Mouse (Mus musculus) liver, embryonic 11.5 days (tissue): ENCODE measurements at regions not wholly inside any gene's neighbourhood (a gene's known extent, or its start where the extent isn't known, plus 50 kb on each side); places are given as distances from the start of the nearest gene placed in this dataset.

Experiments used
- ATAC-seq: fragments of 200-750 bp; cut with Nextera tagmentation; replicated peaks from 2 replicates; pipeline ENCODE4 v1.8.0; 2017; ENCODE audit warnings: moderate number of reproducible peaks, mild to moderate bottlenecking, moderate TSS enrichment, moderate library complexity; ENCODE audit not compliant: low FRiP score
- DNase-seq: peaks from one replicate; pipeline ENCODE4 v3.0.0-alpha.2; 2017; ENCODE audit warnings: low spot score
- H3K27ac ChIP-seq: fragments of 300-500 bp; sonication (generic); 2 replicates; pipeline ENCODE4 v1.5.1; 2014; ENCODE audit warnings: mild to moderate bottlenecking, low read depth, low read length, control low read depth
- H3K27me3 ChIP-seq: fragments of 300-500 bp; sonication (generic); replicated peaks from 2 replicates; pipeline ENCODE4 v1.6.1; 2014; ENCODE audit warnings: low read length, mixed read lengths; ENCODE audit not compliant: control insufficient read depth, insufficient read depth
- H3K36me3 ChIP-seq: fragments of 300-500 bp; sonication (generic); 2 replicates; pipeline ENCODE4 v1.6.1; 2014; ENCODE audit warnings: mild to moderate bottlenecking, low read length, moderate library complexity, mixed read lengths; ENCODE audit not compliant: control insufficient read depth, insufficient read depth
- H3K4me1 ChIP-seq: fragments of 300-500 bp; sonication (generic); replicated peaks from 2 replicates; pipeline ENCODE4 v1.6.1; 2014; ENCODE audit warnings: low read length, mixed read lengths; ENCODE audit not compliant: control insufficient read depth, insufficient read depth
- H3K4me2 ChIP-seq: fragments of 300-500 bp; sonication (generic); 2 replicates; pipeline ENCODE4 v1.6.1; 2014; ENCODE audit warnings: mild to moderate bottlenecking, control low read depth, moderate library complexity
- H3K4me3 ChIP-seq: fragments of 300-500 bp; sonication (generic); 2 replicates; pipeline ENCODE4 v1.5.1; 2014; ENCODE audit warnings: low read depth, low read length, control low read depth
- H3K9ac ChIP-seq: fragments of 300-500 bp; sonication (generic); 2 replicates; pipeline ENCODE4 v1.6.1; 2014; ENCODE audit warnings: low read depth, low read length, control low read depth
- H3K9me3 ChIP-seq: fragments of 300-500 bp; sonication (generic); 2 replicates; pipeline ENCODE4 v1.6.1; 2016; ENCODE audit warnings: low read length, inconsistent platforms, mixed read lengths; ENCODE audit not compliant: control insufficient read depth
- WGBS: fragments of 180-500 bp; shearing (Covaris S2); extraction: QIAGEN DNeasy Blood & Tissue Kit; methylation state at CpG from one replicate; pipeline ENCODE4 v1.1.7; 2014; 5-methylcytosine and 5-hydroxymethylcytosine counted together

- H3K9ac ChIP-seq = no peak overlapping the region
- H3K4me3 ChIP-seq = no peak overlapping the region
- H3K27ac ChIP-seq = peak overlapping the region; percentile 9; the same call in 1 of the 2 replicates
- no peak overlapping the region for H3K4me2 ChIP-seq
- WGBS = 43% methylated on average over 9 of the region's 9 CpGs
- H3K36me3 ChIP-seq = no peaks in the 10 kb centered on the region
- DNase-seq (no peak), ATAC-seq (0 out of 2 replicates have a peak, but pooled peaks have one; percentile 31)
- no peaks in the 10 kb centered on the region for H3K9me3 ChIP-seq
- no peaks in the 10 kb centered on the region for H3K27me3 ChIP-seq
- peaks cover 4% of the 10 kb centered on the region; the same call in 1 of the 2 replicates for H3K4me1 ChIP-seq
These were observed 186.9 kb downstream of the Gsdmc2 start for GRCm38 (mm10) chr15:63658031-63658521.

DNA sequence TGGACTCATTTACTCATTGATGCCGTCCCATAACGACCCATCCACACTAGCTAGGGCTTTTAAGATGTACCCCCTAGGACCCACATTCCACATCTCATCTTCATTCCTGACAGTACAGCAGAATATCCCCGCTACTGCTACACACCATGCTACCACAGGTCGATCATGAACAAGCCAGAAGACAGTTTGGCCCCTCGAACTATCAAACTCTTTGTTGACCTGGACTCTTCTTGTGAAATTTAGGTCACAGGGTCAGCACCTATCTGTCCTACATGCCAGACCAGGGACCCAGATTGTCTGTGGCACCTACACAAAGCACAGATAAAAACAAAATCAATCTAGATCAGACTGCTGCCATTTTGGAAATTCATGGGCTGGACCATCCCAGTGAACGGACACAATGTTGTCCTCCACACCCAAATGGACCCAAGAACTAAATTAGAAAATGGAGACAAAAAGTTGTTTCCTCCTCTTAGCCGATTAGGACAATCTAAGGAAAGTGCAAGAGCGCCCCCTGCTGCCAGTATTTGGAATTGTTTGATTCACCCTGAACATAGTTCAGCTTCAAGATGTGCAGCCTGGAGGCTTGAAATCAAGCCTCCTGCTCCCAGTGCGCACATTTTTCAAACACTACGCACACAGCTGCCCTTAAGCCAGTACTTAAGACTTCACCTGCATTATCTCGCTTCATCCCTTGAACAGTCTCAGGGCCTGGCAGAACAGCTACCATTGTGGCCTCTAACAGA lies 192.6 kb downstream of the Gsdmc2 start:
- WGBS = 28% methylated on average over 11 of the region's 11 CpGs
- ATAC-seq (peak; percentile 47; the same call in 1 of the 2 replicates), DNase-seq (peak; percentile 79)
- Histone ChIP-seq H3K4me3 (no peak overlapping the region), H3K27me3 (no peaks in the 10 kb centered on the region), H3K27ac (no peak overlapping the region), H3K9ac (no peak overlapping the region), H3K4me1 (peaks cover 11% of the 10 kb centered on the region; the same call in 1 of the 2 replicates), H3K4me2 (no peak overlapping the region), H3K36me3 (no peaks in the 10 kb centered on the region), H3K9me3 (no peaks in the 10 kb centered on the region)

- Histone ChIP-seq H3K4me2 (no peak overlapping the region), H3K27me3 (no peaks in the 10 kb centered on the region), H3K27ac (no peak overlapping the region), H3K36me3 (no peaks in the 10 kb centered on the region), H3K4me1 (peaks cover 11% of the 10 kb centered on the region; the same call in 1 of the 2 replicates), H3K9me3 (no peaks in the 10 kb centered on the region), H3K9ac (no peak overlapping the region), H3K4me3 (no peak overlapping the region)
- 83% methylated on average over 7 of the region's 7 CpGs for WGBS
- DNase-seq (no peak), ATAC-seq (no peak)
These were observed 193.9 kb downstream of the Gsdmc2 start for GRCm38 (mm10) chr15:63651120-63651519.

DNA sequence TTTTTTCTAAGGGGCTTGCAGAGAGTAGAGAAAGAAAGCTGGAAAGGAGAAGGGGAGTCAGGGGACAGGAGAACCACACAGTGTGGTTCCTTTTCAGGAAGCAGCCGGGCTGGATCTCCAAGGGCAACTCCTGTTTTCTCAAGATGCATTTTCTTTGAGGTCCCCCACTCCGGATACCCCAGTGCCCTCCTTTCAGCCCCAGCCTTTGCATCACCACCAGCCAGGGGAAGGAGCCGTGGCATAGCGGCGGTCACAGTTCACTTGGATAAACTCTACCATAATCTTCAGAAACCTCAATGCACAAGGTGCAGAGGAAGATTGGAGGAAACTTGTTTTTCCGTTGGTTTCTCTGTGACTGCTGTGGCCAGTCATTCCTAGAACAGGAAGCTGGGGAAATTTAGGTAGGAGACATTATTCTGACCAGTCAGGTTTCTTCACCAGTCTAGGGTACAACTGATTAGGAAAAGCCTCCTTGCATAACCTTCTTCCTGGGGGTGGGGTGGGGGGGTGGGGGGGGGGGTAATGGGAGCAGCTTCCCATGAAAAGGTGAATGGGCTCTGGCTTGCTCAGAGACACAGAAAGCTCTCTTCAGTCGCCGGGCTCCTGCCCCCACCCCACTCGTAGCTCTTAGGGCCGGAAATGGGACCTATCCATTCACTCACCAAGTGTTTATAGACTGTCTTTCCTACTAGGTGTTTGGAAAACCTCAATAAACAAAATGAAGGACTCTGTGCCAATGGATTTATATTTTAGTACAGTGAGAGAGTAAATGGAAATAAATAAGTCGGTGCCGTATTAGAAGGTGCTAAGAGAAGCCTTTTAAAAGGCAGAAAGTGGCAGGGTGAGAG lies 196.6 kb downstream of the Gsdmc2 start:
- no peaks in the 10 kb centered on the region for H3K27me3 ChIP-seq
- peak overlapping the region; percentile 48 for H3K27ac ChIP-seq
- peak overlapping the region; percentile 13; the same call in 1 of the 2 replicates for H3K9ac ChIP-seq
- no peaks in the 10 kb centered on the region for H3K9me3 ChIP-seq
- H3K4me3 ChIP-seq = peak overlapping the region; percentile 17; the same call in 1 of the 2 replicates
- DNase-seq = peak; percentile 43
- peak; percentile 65 for ATAC-seq
- WGBS = 42% methylated on average over 12 of the region's 12 CpGs
- peak overlapping the region; percentile 52 for H3K4me2 ChIP-seq
- H3K4me1 ChIP-seq = peaks cover 11% of the 10 kb centered on the region; the same call in 1 of the 2 replicates
- no peaks in the 10 kb centered on the region for H3K36me3 ChIP-seq

DNA sequence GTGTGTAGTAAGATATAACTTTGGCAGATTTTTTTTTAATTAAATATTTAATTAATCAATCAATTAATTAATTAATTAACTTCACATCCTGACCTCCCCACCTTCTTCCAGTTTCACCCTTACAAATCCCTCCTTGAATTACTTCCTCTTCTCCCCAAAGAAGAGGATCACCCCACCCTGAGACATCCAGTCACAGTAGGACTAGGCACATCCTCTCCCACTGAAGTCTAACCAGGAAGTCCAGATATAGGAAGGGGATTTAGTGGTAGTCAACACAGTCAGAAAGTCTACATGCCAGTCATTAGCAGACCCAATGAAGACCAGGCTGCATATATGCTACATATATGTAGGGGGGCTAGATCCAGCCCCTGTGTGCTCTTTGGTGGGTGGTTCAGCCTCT lies 220.2 kb downstream of the Gsdmc2 start:
- no peak for ATAC-seq

GRCm38 (mm10) chr15:63624249-63624648 lies 220.7 kb downstream of the Gsdmc2 start:
- Histone ChIP-seq H3K4me3 (no peak overlapping the region), H3K27me3 (no peaks in the 10 kb centered on the region), H3K9ac (no peak overlapping the region), H3K27ac (no peak overlapping the region), H3K4me1 (no peaks in the 10 kb centered on the region), H3K4me2 (no peak overlapping the region), H3K36me3 (no peaks in the 10 kb centered on the region), H3K9me3 (no peaks in the 10 kb centered on the region)
- ATAC-seq = no peak
- 72% methylated on average over 2 of the region's 2 CpGs for WGBS
- DNase-seq = no peak

More for the DNA sequence above, 220.2 kb downstream of the Gsdmc2 start:
- no peak overlapping the region for H3K4me2 ChIP-seq
- H3K27me3 ChIP-seq = no peaks in the 10 kb centered on the region
- H3K4me3 ChIP-seq = no peak overlapping the region
- H3K4me1 ChIP-seq = no peaks in the 10 kb centered on the region
- DNase-seq = no peak
- no peaks in the 10 kb centered on the region for H3K9me3 ChIP-seq
- H3K36me3 ChIP-seq = no peaks in the 10 kb centered on the region
- H3K27ac ChIP-seq = no peak overlapping the region
- H3K9ac ChIP-seq = no peak overlapping the region

DNA sequence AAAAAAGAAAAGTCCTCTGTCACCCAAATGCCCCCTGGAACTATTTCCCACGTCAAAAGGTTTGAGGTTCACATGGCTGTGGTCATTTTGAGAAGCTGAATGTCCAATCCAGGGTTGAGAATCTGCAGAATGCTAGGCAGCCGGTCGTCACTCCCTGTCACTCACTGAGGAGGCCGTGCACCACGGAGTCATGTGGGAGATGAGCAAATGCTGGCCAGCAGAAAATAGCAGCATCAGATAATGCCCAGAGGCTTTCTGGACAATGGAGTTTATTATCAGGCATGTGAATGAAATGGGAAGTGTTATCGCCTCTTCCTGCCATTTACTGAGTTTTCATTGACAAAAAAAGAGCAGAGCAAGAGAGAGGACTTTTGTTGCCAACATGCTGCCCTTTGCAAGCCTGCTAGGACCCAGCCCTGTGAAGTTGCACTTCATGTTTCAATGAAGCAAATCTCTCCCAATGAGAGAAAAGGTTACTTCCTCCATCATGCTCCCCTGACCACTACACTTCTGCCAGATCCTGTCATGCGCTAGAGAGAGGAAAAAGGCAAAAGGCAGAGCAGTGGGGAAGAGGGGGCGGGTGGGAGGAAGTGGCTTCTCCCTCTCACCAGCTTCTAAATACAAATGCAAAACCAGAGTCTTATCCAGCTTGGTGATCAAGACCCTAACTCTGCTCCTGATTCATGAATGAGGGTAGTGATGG lies 228.3 kb downstream of the Gsdmc2 start:
- Histone ChIP-seq H3K4me2 (no peak overlapping the region), H3K36me3 (no peaks in the 10 kb centered on the region), H3K27me3 (no peaks in the 10 kb centered on the region), H3K4me3 (no peak overlapping the region), H3K9me3 (no peaks in the 10 kb centered on the region), H3K4me1 (no peaks in the 10 kb centered on the region), H3K9ac (no peak overlapping the region), H3K27ac (no peak overlapping the region; the same call in 1 of the 2 replicates)
- WGBS = 36% methylated on average over 8 of the region's 8 CpGs
- ATAC-seq = no peak; the same call in 1 of the 2 replicates
- DNase-seq = no peak

GRCm38 (mm10) chr15:63614191-63614590 lies 230.8 kb downstream of the Gsdmc2 start:
- Histone ChIP-seq H3K9ac (no peak overlapping the region), H3K27me3 (no peaks in the 10 kb centered on the region), H3K36me3 (no peaks in the 10 kb centered on the region), H3K27ac (no peak overlapping the region), H3K4me2 (no peak overlapping the region), H3K9me3 (no peaks in the 10 kb centered on the region), H3K4me3 (no peak overlapping the region), H3K4me1 (no peaks in the 10 kb centered on the region)
- no peak for DNase-seq
- no peak for ATAC-seq
- 70% methylated on average over 2 of the region's 2 CpGs for WGBS
